Mouse (Mus musculus) layer of hippocampus, adult 18-20 months (tissue): ENCODE measurements around the gene Stpg3. TPM values are rescaled to one million over a fixed set of nuclear protein-coding genes. Genes with fewer than 3 reads are reported as not detected.

Source experiments
- total RNA-seq, 2 experiments: library from RNA; stranded (reverse); gene quantifications; 2 replicates each; pipeline ENCODE4 v1.2.3; 2021

The Stpg3 gene
- total RNA-seq, 2 experiments from 2014 or later: 0.18 to 0.25 TPM

Other genes with a start within 250 kb of the Stpg3 start
- 10 to 100 TPM; 88.0 to 88.2 TPM for gene Mrpl41, start 239.5 kb downstream of the Stpg3 start, total RNA-seq
- 10 to 100 TPM; 29.7 to 32.4 TPM for gene Pnpla7, start 238.6 kb downstream of the Stpg3 start, total RNA-seq
- gene Nsmf, start 160.3 kb downstream of the Stpg3 start, total RNA-seq: 100 to 1,000 TPM; 950 to 953 TPM
- not detected for gene Entpd8, start 134.3 kb downstream of the Stpg3 start, total RNA-seq
- not detected for gene Noxa1, start 119.5 kb downstream of the Stpg3 start, total RNA-seq
- gene Nrarp, start 33.9 kb downstream of the Stpg3 start, total RNA-seq: 10 to 100 TPM; 19.5 to 21.0 TPM
- 1 to 10 TPM; 1.9 to 2.3 TPM for gene Tor4a, start 17.8 kb downstream of the Stpg3 start, total RNA-seq
- 10 to 100 TPM; 56.7 to 60.0 TPM for gene Nelfb, start 3.1 kb downstream of the Stpg3 start, total RNA-seq
- under 1 TPM in 1 of 2 experiments, not detected in 1; 0.69 TPM for gene Fam166a, start 4.1 kb upstream of the Stpg3 start, total RNA-seq
- gene Tubb4b, start 10.1 kb upstream of the Stpg3 start, total RNA-seq: 100 to 1,000 TPM; 277 to 310 TPM
- not detected for gene Slc34a3, start 19.7 kb upstream of the Stpg3 start, total RNA-seq
- gene Rnf224, start 22.1 kb upstream of the Stpg3 start, total RNA-seq: not detected
- gene Rnf208, start 27.6 kb upstream of the Stpg3 start, total RNA-seq: 100 to 1,000 TPM; 237 to 250 TPM
- gene Cysrt1, start 27.8 kb upstream of the Stpg3 start, total RNA-seq: not detected
- 1 to 10 TPM; 3.8 to 3.9 TPM for gene AL732309.1, start 32.2 kb upstream of the Stpg3 start, total RNA-seq
- 10 to 100 TPM; 35.7 to 38.8 TPM for gene Tmem203, start 40.8 kb upstream of the Stpg3 start, total RNA-seq
- 10 to 100 TPM; 21.2 to 23.1 TPM for gene Tprn, start 48.0 kb upstream of the Stpg3 start, total RNA-seq
- gene Ssna1, start 57.8 kb upstream of the Stpg3 start, total RNA-seq: 10 to 100 TPM; 62.5 to 66.2 TPM
- gene Anapc2, start 57.8 kb upstream of the Stpg3 start, total RNA-seq: 10 to 100 TPM; 79.8 to 84.4 TPM
- not detected for gene Tmem210, start 73.5 kb upstream of the Stpg3 start, total RNA-seq
- not detected for gene Lrrc26, start 75.3 kb upstream of the Stpg3 start, total RNA-seq
- gene Grin1, start 104.5 kb upstream of the Stpg3 start, total RNA-seq: 100 to 1,000 TPM; 393 to 422 TPM
- gene Man1b1, start 117.7 kb upstream of the Stpg3 start, total RNA-seq: 10 to 100 TPM; 59.6 to 62.4 TPM
- gene Dpp7, start 141.7 kb upstream of the Stpg3 start, total RNA-seq: 10 to 100 TPM; 35.4 to 36.7 TPM
- gene Uap1l1, start 151.0 kb upstream of the Stpg3 start, total RNA-seq: 10 to 100 TPM; 15.6 to 19.1 TPM
- gene Sapcd2, start 157.7 kb upstream of the Stpg3 start, total RNA-seq: 1 to 10 TPM; 3.2 to 4.1 TPM
- gene Entpd2, start 181.2 kb upstream of the Stpg3 start, total RNA-seq: 10 to 100 TPM; 16.3 to 17.7 TPM
- 100 to 1,000 TPM; 426 to 435 TPM for gene Npdc1, start 184.7 kb upstream of the Stpg3 start, total RNA-seq
- gene Fut7, start 208.6 kb upstream of the Stpg3 start, total RNA-seq: under 1 TPM; 0.15 to 0.76 TPM
- 100 to 1,000 TPM; 173 to 176 TPM for gene Abca2, start 214.1 kb upstream of the Stpg3 start, total RNA-seq
- gene Clic3, start 242.2 kb upstream of the Stpg3 start, total RNA-seq: 1 to 10 TPM in 1 of 2 experiments, under 1 TPM in 1; 0.66 to 1.0 TPM
- gene Paxx, start 246.5 kb upstream of the Stpg3 start, total RNA-seq: 10 to 100 TPM; 56.7 to 61.3 TPM